ENCODE assay signal across 8 mouse cellular contexts in the genomic region with DNA sequence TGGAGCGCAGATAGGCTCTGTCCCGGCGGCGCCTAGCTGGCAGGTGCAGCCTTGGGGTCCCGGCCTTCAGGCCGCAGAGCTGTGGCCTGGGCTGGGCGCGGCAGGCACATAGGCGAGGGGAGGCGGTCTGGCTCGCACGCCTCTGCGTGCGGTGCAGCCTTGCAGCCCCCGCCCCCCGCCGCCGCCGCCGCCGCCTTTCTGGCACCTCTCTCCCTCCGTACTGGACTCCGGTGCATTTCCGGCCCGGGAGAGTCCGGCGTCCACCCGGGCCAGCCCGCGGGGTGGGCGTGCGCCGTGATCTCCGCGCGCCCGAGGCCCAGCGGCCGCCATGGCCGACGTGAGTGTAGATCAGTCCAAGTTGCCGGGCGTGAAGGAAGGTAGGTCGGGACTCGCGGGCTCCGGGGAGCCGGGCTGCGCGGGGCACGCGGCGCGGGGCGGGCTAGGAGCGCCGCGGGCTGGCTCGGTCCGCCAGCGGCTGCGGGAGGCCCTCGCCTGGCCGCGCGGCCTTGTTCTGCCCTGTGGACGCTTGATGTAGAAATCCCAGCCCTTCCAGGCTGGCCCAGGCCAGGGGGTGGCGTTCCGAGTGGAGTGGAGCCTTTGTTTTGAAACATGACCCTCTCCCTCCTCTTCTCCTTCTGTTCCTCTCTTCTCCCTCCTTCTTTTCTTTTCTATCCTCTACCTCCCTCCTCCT. TPM values are rescaled to one million over a fixed set of nuclear protein-coding genes. Genes with fewer than 3 reads are reported as not detected.
DNase-seq lines count a peak whose midpoint lies in the region; ATAC-seq and TF ChIP-seq lines count a peak whose summit lies in the region.

A gene (plus strand): TSS at position 109 of the 691 bp plus-strand sequence.

- no peaks in the 10 kb centered on the region for H3K9me3 ChIP-seq in MEL (replicated peaks; ENCODE audit: insufficient read depth, low read length)

- H3K4me3 ChIP-seq in MEL (ENCODE audit: control insufficient read depth in 1 of 2, insufficient read depth in 1 of 2, low read depth in 2 of 2, low read length in 2 of 2) = peak within 1 kb of the TSS; percentile 82 to 96

- ATAC-seq in frontal cortex, adult (ENCODE audit: low TSS enrichment) = peak; percentile 70
- peak; percentile 82 to 88 for ATAC-seq in hematopoietic stem cell, adult 5-6 weeks (replicated peaks in 1 of 2; ENCODE audit: insufficient read depth in 1 of 2, low FRiP score in 2 of 2, low TSS enrichment in 1 of 2, low read depth in 1 of 2, poor library complexity in 2 of 2, severe bottlenecking in 2 of 2)

- peaks cover 0 to 14% of the 10 kb centered on the region in 2 experiments; a peak in 3 of 4 replicates for H3K36me3 ChIP-seq in MEL (ENCODE audit: control insufficient read depth in 1 of 2, insufficient read depth in 2 of 2, low read length in 2 of 2)

- H3K79me2 ChIP-seq in MEL (ENCODE audit: control insufficient read depth, insufficient read depth, low read length, poor library complexity) = peaks cover 25% of the 10 kb centered on the region

- DNase-seq in MEL (ENCODE audit: low read depth, low spot score) = peak; percentile 73
- peak; percentile 79 for DNase-seq in cerebellum, adult 8-10 months
- DNase-seq in layer of hippocampus, postnatal 10 days (ENCODE audit: low spot score in 2 of 2) = peak; percentile 74 to 84
- peak; percentile 86 for DNase-seq in lung, postnatal 10 days
- peak; percentile 85 for DNase-seq in ovary, postnatal 36 days (ENCODE audit: low spot score)
- DNase-seq in thymus, postnatal 25 days = peak; percentile 63

- peak within 1 kb of the TSS; percentile 92 for H3K9ac ChIP-seq in MEL (ENCODE audit: control insufficient read depth, low read depth, low read length, poor library complexity, severe bottlenecking)

- peak within 1 kb of the TSS; percentile 82 for H3K27ac ChIP-seq in MEL (ENCODE audit: control insufficient read depth, low read depth, low read length)

- no peaks in the 10 kb centered on the region for H3K27me3 ChIP-seq in MEL (ENCODE audit: control insufficient read depth in 1 of 2, insufficient read depth in 2 of 2, low read length in 2 of 2)

- TF ChIP-seq RAD21 in MEL (IDR thresholded peaks at IDR 0.05; ENCODE audit: low read depth, low read length) = no peak

- TF ChIP-seq CTCF in MEL (IDR thresholded peaks at IDR 0.05 in 2 of 3, conservative IDR thresholded peaks at IDR 0.05 in 1 of 3; ENCODE audit: control insufficient read depth in 1 of 3, insufficient read depth in 1 of 3, low read depth in 2 of 3, low read length in 3 of 3, poor library complexity in 1 of 3, severe bottlenecking in 1 of 3) = no peak

- H3K4me1 ChIP-seq in MEL (ENCODE audit: control insufficient read depth in 1 of 2, insufficient read depth in 2 of 2, low read length in 2 of 2) = peaks cover 0 to 11% of the 10 kb centered on the region in 2 experiments; a peak in 1 of 4 replicates

- TF ChIP-seq EP300 in MEL (IDR thresholded peaks at IDR 0.05; ENCODE audit: low read depth in 1 of 2, low read length in 2 of 2) = no peak

- TF ChIP-seq POLR2A in MEL (IDR thresholded peaks at IDR 0.05; ENCODE audit: control insufficient read depth in 1 of 2, insufficient read depth in 1 of 2, low read depth in 1 of 2, low read length in 2 of 2, poor library complexity in 1 of 2) = peak; percentile 33 to 59; a peak in 2 of 4 replicates

TF ChIP-seq in MEL, 35 proteins besides CTCF, POLR2A, EP300 and RAD21:
- TF ChIP-seq MYC (IDR thresholded peaks at IDR 0.05; ENCODE audit: low read depth, low read length) = no peak
- TF ChIP-seq SIN3A (IDR thresholded peaks at IDR 0.05; ENCODE audit: low read length) = peak; percentile 26; the same call in 1 of the 2 replicates
- peak; percentile 32; the same call in 1 of the 2 replicates for TF ChIP-seq MAX (IDR thresholded peaks at IDR 0.05; ENCODE audit: low read length)
- 0 out of 2 replicates have a peak, but pooled peaks have one; percentile 34 for TF ChIP-seq NELFE (IDR thresholded peaks at IDR 0.05; ENCODE audit: low read depth, low read length)
- TF ChIP-seq CHD1 (IDR thresholded peaks at IDR 0.05; ENCODE audit: low read depth, low read length) = no peak
- TF ChIP-seq HCFC1 (IDR thresholded peaks at IDR 0.05; ENCODE audit: low read depth, low read length) = peak; percentile 64
- TF ChIP-seq UBTF (IDR thresholded peaks at IDR 0.05; ENCODE audit: borderline replicate concordance, insufficient read depth, low read depth, low read length) = 0 out of 2 replicates have a peak, but pooled peaks have one; percentile 11

RNA-seq across cellular contexts. Expression of the gene that starts here (rescaled TPM):
- total RNA-seq in MEL (2012; rRNA removed) = 15.1 and 22.2 TPM in 2 replicates
- 10 to 100 TPM; 20.4 to 30.6 TPM for polyA plus RNA-seq in MEL (2012; ENCODE audit: insufficient read depth in 1 of 2, insufficient read length in 2 of 2, low read depth in 1 of 2, low replicate concordance in 2 of 2, missing spikeins in 1 of 2)
- 87.2 and 129 TPM in 2 replicates for total RNA-seq in hematopoietic stem cell, adult 5-6 weeks (2017)
- 10 to 100 TPM; 81.1 to 94.3 TPM for total RNA-seq in layer of hippocampus, postnatal 10 days (2021)

Comparison
In these comparisons a context has a peak if more than half of its experiments do, and no peak if none do; other contexts are left out.
1. Peak in every context shown above with its lines: DNase-seq, ATAC-seq, H3K4me3 ChIP-seq and H3K27ac ChIP-seq.